Mouse (Mus musculus) ES-E14 (cell line): ENCODE data around the gene Ddb1. TPM values are rescaled to one million over a fixed set of nuclear protein-coding genes. Genes with fewer than 3 reads are reported as not detected.
A peak's percentile ranks its signal among the peaks of the same experiment; 100 is the strongest.

Experiments
- DNase-seq: peaks from one replicate; pipeline ENCODE4 v3.0.0-alpha.2; 2013; ENCODE audit warnings: low read depth, low spot score
- H3K27ac ChIP-seq: 2 replicates; pipeline ENCODE4 v1.5.1; 2012; ENCODE audit warnings: low read depth, mild to moderate bottlenecking, low read length, moderate library complexity, mixed read lengths; ENCODE audit not compliant: poor library complexity, insufficient read depth, severe bottlenecking
- H3K36me3 ChIP-seq: 2 replicates; pipeline ENCODE4 v1.6.1; 2012; ENCODE audit warnings: mild to moderate bottlenecking, low read length, moderate library complexity, mixed read lengths; ENCODE audit not compliant: control insufficient read depth, poor library complexity, insufficient read depth, severe bottlenecking
- H3K4me1 ChIP-seq, 2 experiments: fragments of 150-350 bp in 1 of 2; sonication (generic) in 1 of 2; 2 replicates each; pipeline ENCODE4 v1.6.1; 2012; ENCODE audit warnings: low read length in 2 of 2, mild to moderate bottlenecking in 1 of 2, mixed read lengths in 1 of 2; ENCODE audit not compliant: control insufficient read depth in 2 of 2, insufficient read depth in 2 of 2, poor library complexity in 1 of 2
- H3K4me3 ChIP-seq, 2 experiments: fragments of 150-350 bp in 1 of 2; sonication (generic) in 1 of 2; 2 replicates each; pipeline ENCODE4 v1.5.1; 2012; ENCODE audit warnings: low read length in 2 of 2, low read depth in 1 of 2, mild to moderate bottlenecking in 1 of 2, mixed read lengths in 1 of 2; ENCODE audit not compliant: insufficient read depth in 1 of 2, poor library complexity in 1 of 2, severe bottlenecking in 1 of 2
- H3K9ac ChIP-seq: 2 replicates; pipeline ENCODE4 v1.6.1; 2012; ENCODE audit warnings: low read depth, mild to moderate bottlenecking, low read length, mixed read lengths; ENCODE audit not compliant: poor library complexity, insufficient read depth, severe bottlenecking
- H3K9me3 ChIP-seq: fragments of 150-350 bp; sonication (generic); 2 replicates; pipeline ENCODE4 v1.6.1; 2012; ENCODE audit warnings: low read depth, mild to moderate bottlenecking, low read length; ENCODE audit not compliant: control insufficient read depth, insufficient read depth
- CHD2 ChIP-seq: IDR thresholded peaks from 2 replicates; pipeline ENCODE4 v1.6.1; 2014; ENCODE audit warnings: mild to moderate bottlenecking, low read depth, low read length, inconsistent platforms
- HCFC1 ChIP-seq: IDR thresholded peaks from 2 replicates; pipeline ENCODE4 v1.6.1; 2012; ENCODE audit warnings: low read length, inconsistent platforms, borderline replicate concordance; ENCODE audit not compliant: insufficient read depth
- MAFK ChIP-seq: IDR thresholded peaks from 2 replicates; pipeline ENCODE4 v1.6.1; 2014; ENCODE audit warnings: mild to moderate bottlenecking, low read depth, low read length, inconsistent platforms; ENCODE audit not compliant: insufficient read depth
- ZC3H11A ChIP-seq: IDR thresholded peaks from 2 replicates; pipeline ENCODE4 v1.6.1; 2012; ENCODE audit warnings: low read depth, mild to moderate bottlenecking, inconsistent platforms, low read length, borderline replicate concordance
- ZNF384 ChIP-seq: IDR thresholded peaks from 2 replicates; pipeline ENCODE4 v1.6.1; 2012; ENCODE audit warnings: low read depth, low read length, inconsistent platforms
- in situ Hi-C, 2 experiments: fragments of 600-800 bp; cut with MboI; formaldehyde crosslinking; loops; one replicate each; pipeline ENCODE4 v1.15.1; 2025; ENCODE audit warnings: low sequenced_read_pairs in 2 of 2, inconsistent platforms in 1 of 2; ENCODE audit not compliant: unreplicated experiment in 2 of 2
- total RNA-seq: library from RNA; depleted of rRNA; stranded (reverse); fragments of 300-350 nt; gene quantifications from 2 replicates; pipeline ENCODE4 v1.2.3, GENCODE M21; 2012

Gene Ddb1
- total RNA-seq, 1 experiment, result 635 TPM

DNA sequence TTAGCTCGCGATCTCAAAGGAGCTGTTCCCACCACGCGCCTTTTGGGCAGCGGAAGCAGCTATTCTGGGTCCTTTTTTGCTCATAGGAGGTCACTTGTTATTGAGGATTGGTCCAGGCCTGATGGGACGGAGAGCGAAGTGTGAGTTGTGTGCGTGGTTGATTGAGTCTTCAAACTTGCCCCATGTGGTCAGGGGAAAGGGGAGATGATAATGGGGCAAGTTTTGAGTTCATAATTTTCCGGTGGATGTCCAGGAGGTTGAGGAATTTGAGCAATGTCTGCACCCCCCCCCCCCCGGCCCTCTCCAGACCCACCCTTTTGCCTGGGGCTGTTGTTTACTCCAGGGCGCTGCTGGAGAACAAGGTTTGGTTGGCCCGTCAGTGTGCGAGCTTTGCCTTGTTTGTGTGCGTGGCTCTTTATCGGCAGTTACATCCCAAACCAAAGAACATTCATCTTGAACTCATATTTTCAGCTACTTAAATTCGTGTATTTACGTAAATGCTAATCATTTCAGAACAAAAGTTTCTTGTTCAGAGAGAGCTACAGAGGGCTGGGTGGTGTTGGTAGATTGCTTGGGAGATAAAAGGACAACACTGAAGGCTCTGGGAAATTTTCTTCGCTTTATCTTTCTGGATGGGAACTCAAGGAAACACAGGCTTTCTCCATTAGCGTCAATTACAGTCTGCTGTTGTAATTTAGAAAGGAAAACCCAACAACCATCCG, 935 bp downstream of the Ddb1 start:
- no peak for TF ChIP-seq CHD2
- no peak for TF ChIP-seq ZC3H11A
- TF ChIP-seq ZNF384, result no peak
- TF ChIP-seq HCFC1, result no peak
- TF ChIP-seq MAFK, result no peak
- no peaks in the 10 kb centered on the region for H3K9me3 ChIP-seq
- H3K4me1 ChIP-seq, result peaks cover 12 to 21% of the 10 kb centered on the region in 2 experiments
- in situ Hi-C loops, result loop anchor here in 1 of 2 experiments (25.0 kb wide), 3 partner anchors 719 to 1694 kb away; partner anchors contain the start of genes B3gat3 and Incenp
- peak; percentile 45 for DNase-seq
- H3K27ac ChIP-seq, result peak overlapping the region; percentile 77
- peaks cover 33% of the 10 kb centered on the region for H3K36me3 ChIP-seq
- peak overlapping the region; percentile 99 for H3K9ac ChIP-seq
- H3K4me3 ChIP-seq, result peak overlapping the region; percentile 87 to 96

DNA sequence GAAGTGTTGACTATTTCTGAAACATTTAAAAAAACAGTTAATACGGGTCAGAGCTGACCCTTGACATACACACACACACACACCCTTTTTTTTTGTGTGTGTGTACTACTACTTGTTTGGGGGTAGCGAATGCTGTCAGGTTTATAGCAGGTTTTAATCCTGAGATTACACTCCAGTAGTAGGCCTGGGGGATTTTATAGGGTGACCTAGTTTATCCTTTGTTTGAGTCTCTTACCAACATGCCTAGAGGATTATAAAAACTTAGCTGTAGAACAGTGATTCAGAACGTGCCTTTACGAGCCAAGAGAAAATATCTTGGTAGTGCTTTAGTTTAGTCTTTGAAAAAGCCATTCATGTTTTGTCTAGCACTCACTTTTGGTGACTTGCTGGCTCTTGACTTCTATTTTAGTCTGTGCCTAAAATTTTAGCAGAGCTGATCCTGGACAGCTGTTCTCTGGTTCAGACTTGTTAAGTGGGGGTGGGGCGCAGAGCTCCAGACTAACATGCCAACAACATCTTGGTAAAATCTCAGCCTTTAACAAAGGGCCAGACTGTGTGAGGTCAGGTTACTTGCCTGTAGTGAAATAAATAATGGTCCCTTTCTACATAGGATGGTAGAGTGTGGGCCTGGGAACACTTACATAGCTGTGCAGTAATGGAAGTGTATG, 3.6 kb downstream of the Ddb1 start:
- H3K27ac ChIP-seq, result no peak overlapping the region
- no peak for DNase-seq

DNA sequence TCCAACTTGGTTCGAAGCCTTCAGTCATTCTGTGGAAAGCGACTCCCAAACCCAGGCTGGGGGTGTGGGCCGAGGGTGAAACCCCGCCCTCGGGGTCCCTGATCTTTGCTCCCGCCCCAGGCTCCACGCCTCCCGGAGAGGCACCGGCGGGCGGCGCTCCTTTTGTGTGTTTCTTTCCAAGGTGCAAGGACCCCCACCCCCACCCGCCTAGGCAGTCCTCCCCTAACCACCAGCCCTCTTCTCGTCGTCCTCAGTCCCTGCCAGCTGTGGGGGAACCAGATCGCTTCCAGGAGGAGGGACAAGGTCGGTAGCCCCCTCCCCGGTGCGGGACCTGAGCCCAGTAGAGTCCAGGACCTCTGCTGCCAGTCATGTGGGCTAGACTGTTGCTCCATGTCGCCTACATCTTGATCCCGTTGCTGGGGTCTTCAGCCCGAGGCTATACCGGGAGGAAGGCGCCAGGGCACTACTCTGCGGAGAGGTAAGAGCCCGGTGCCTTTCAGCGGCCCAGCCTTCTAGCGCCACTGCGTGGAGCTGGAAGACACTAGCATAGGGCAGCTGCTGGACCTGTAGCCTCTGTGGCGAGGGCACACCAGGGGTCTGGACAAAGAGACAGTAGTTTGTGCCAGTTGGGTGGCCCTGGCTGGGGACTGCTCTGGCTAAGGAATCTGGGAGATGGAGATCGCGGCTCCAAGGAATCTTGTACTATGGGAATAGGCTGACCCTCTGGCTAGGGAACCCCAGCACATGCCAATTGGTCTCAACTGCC, 29.2 kb downstream of the Ddb1 start, which contains the start of gene Vwce:
Gene Vwce (plus strand): TSS at position 108 of the 766 bp plus-strand sequence.
- Histone ChIP-seq H3K4me1 (peaks cover 0 to 2% of the 10 kb centered on the region in 2 experiments; a peak in 1 of 4 replicates), H3K9me3 (no peaks in the 10 kb centered on the region), H3K9ac (peak within 1 kb of the TSS; percentile 11; the same call in 1 of the 2 replicates), H3K27ac (no peak within 1 kb of the TSS), H3K36me3 (peaks cover 3% of the 10 kb centered on the region), H3K4me3 (peak within 1 kb of the TSS; percentile 16 to 66)
- DNase-seq, result no peak
- no peak for TF ChIP-seq CHD2
- 0 out of 2 replicates have a peak, but pooled peaks have one; percentile 1 for TF ChIP-seq ZC3H11A
- in situ Hi-C loops, result no loop called here

More for the DNA sequence above, 3.6 kb downstream of the Ddb1 start:
- Histone ChIP-seq H3K4me3 (no peak overlapping the region), H3K4me1 (peaks cover 4 to 11% of the 10 kb centered on the region in 2 experiments), H3K9me3 (no peaks in the 10 kb centered on the region), H3K9ac (no peak overlapping the region), H3K36me3 (peaks cover 57% of the 10 kb centered on the region)
- in situ Hi-C loops, result loop anchor here in 1 of 2 experiments (25.0 kb wide), 3 partner anchors 721 to 1696 kb away; partner anchors contain the start of genes B3gat3 and Incenp
- TF ChIP-seq HCFC1 (no peak), ZC3H11A (no peak), MAFK (no peak), ZNF384 (no peak), CHD2 (no peak)

DNA sequence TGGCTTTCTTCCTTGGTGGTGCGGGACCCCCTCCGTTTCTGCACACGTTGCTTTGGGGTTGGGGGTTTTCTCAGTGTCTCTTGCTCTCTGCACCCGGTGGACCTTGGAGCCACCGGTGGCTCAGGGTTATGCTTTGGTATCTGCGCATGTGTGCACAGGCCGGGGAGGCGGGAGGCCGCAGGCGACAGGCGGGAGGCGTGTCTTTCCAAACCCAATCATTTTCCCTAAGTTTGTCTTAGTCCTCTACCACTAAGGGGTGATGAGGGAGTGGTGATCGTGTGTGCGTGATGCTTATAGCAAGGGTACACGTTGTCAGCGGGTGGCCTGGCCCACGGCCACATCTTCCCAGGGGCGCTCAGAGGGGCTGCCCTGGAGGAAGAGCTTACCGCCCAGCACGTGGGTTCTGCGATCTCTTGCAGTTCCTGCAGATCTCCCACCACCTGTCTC, 29.8 kb downstream of the Ddb1 start:
- H3K4me1 ChIP-seq, result peaks cover 0 to 2% of the 10 kb centered on the region in 2 experiments; a peak in 1 of 4 replicates
- no peak for DNase-seq
- no peaks in the 10 kb centered on the region for H3K36me3 ChIP-seq
- H3K9me3 ChIP-seq, result no peaks in the 10 kb centered on the region
- H3K9ac ChIP-seq, result no peak overlapping the region
- peak overlapping the region; percentile 16 to 66 for H3K4me3 ChIP-seq
- no peak overlapping the region for H3K27ac ChIP-seq
- in situ Hi-C loops, result no loop called here
- no peak for TF ChIP-seq HCFC1
- no peak for TF ChIP-seq ZNF384
- TF ChIP-seq ZC3H11A, result no peak
- TF ChIP-seq MAFK, result no peak
- no peak for TF ChIP-seq CHD2
